Mouse (Mus musculus): ENCODE results near the gene Gbp6.
"Not testable (repeated sequence)": the region's sequence is repeated elsewhere in the genome, so short reads cannot be mapped to it uniquely, and the experiment has no call there.

The Gbp6 gene

DNA sequence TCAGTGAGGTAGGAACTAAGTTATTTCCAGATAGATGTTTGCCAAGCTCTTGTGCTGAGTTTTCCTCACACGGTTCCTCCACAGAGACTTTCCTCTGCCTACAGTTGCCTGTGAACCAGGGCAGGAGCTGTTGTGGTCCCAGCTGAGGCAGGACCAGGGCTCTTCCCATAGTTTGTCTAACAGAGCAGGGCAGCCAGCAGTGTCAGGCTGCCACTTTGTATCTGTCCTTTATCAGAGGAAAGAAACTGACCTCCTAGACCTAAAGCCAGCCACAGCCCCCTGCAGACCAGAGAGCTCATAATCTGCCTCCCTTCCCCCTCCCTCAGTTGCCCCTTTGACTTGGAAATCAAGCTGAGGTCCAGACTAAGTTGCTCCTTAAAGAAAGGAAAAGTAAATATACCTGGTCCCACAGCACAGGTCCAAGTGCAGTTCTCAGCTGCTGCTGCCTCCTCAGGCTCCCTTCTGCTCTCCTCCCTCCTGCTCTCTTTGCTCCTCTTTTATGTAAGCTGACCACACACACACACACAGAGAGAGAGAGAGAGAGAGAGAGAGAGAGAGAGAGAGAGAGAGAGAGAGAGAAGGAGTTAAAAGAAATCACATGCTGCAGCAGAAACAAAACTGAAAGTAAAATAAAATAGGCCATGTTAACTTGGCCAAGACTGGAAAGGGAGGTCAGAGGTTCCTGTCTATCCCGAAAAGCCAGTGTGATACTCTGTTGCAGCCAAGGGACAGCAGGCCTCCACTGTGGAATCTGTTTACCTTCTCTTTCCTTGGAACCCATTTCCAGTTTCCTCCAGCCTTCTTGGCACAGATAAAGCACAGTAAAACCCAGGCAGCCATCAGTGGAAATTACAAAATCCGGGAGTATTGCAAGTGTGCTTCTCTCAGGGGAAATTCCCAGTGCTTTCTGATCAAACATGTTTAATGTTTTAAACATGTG lies at the start of gene Gbp6, which contains the start of gene Gm43302:
Gene Gbp6, minus strand, starts transcription at position 473 of the 940 bp plus-strand sequence.
Gene Gm43302, minus strand, starts transcription at position 470 of the 940 bp plus-strand sequence.
- ChIA-PET CTCF (interaction anchor here in 2 of 4 experiments (0.6 kb wide), 2 partner anchors 53 to 1057 kb away, joined by 3 to 6 read pairs; no protein-coding TSS in a partner anchor), POLR2A (interaction anchor here in 1 of 4 experiments (0.6 kb wide), 1 partner anchor 53 kb away, joined by 3 read pairs; no protein-coding TSS in a partner anchor)

DNA sequence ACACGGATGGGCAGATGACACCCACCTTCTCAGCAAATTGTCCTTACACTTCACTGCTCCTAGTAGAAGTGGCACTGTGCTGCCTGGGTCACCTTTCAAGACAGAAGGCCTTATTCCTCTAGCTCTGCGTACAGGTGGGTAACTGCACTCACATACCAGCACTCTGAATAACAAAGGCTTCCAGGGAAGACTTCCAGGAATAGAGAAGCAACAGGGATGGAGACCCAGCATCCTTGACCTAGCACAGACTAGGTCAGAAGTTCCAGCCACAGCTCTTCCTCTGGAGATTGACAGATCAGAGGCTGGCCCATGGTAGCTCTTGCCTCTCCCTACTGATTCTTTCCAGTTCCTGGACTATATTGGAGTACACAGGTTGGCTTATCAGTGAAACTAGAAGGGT lies 47.8 kb upstream of the Gbp6 start:
- POLR2A ChIA-PET = interaction anchor here in 2 of 4 experiments (0.6 to 1.0 kb wide), 2 partner anchors 21 to 35 kb away, joined by 3 read pairs; no protein-coding TSS in a partner anchor
- CTCF ChIA-PET = no interaction called here

DNA sequence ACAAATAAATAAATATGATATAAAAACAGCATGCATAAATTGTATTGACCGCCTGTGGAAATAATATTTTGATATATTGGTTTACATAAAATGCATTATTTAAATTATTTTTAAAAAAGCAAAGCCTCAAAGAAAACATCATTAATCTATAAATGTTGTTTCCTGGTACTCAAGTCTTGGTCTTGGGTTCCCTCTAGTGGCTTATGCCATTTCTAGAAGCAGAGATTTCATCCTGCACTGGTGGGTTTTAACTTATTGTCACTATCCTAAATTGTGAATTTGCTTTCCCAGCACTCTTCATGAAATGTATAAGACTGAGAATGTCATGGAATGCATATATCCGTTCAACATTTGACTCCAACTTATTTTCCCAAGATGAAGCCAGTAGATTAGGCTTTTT lies 29.0 kb upstream of the Gbp6 start:
- ChIA-PET POLR2A (no interaction called here), CTCF (no interaction called here)

DNA sequence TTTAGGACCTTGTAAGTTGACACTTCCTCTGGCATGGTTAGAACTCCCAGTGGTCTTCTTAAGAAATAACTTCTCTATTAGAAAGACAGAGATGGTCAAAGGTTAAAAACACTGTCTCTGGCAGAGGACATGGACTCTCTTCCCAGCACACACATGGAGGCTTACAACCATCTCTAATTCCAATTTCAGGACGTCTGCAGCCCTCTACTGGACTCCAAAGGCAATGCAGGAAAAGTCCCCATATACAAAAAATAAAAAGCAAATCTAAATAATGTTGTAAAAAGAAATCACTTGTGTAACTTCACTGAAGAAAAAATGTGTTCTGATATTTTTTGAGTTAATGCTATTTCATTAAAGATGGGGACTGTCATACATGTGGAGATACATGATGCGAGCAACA lies 17.4 kb upstream of the Gbp6 start:
- ChIA-PET CTCF (no interaction called here), POLR2A (no interaction called here)

DNA sequence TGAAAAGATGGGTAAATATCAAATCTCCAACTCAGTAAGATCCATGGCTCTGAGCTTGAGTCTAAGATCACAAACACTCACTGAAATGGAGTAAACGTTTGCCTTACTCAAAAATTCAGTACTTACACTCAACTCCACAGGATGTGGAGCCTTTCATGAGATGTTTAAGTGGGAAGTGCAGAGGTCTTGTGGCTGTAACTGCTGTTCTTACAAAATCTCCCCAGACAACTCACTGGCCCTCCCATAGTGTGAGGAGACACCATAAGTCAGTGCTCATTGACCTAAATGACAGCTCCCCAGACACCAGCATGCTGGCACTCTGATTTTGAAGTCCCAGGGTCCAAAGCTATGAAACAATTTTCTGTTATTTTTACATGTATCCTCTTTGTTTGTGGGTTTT lies 15.7 kb upstream of the Gbp6 start:
- POLR2A ChIA-PET = not testable (repeated sequence)
- CTCF ChIA-PET = interaction anchor here in 1 of 4 experiments (0.6 kb wide), 1 partner anchor 195 kb away, joined by 3 read pairs; no protein-coding TSS in a partner anchor

DNA sequence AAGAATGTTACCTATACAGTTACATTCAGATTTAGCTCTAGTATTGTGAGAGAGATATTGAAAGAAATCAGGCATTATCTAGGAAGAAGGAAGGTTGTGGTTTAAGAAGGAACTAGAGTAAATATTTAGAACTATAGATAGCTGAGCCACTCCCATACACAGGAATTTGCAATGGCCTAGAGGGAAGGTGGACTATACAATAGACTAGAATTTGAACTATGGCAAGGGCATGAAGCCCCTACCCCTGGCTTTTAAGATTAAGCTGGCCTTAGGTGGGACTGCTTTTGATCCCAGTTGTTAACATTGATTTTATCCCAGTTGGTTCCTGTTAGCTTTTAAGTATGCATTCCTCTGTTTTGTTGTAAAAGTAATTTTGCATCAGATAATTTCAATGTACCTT lies 13.4 kb upstream of the Gbp6 start:
- POLR2A ChIA-PET = interaction anchor here in 1 of 4 experiments (1.4 kb wide), 1 partner anchor 34 kb away, joined by 3 read pairs; no protein-coding TSS in a partner anchor

DNA sequence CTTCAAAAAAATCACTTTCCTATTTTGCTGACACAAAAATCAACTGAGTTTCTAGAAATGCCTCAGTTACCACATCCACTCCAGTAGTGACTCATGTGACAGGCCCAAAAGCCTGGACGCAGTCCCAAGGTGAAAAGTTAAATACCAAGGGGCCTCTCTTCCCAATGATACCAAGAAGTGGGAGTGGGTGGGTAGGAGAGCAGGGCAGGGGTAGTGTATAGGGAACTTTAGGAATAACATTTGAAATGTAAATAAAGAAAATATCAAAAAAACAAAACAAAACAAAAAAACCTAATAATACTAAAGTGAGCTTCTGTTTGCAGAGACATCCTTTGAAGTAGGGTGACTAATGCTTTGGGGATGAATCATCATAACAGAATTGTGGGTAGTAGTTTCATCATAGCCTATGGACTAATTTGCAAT lies 12.7 kb upstream of the Gbp6 start:
- ChIA-PET POLR2A (interaction anchor here in 1 of 4 experiments (1.4 kb wide), 1 partner anchor 35 kb away, joined by 3 read pairs; no protein-coding TSS in a partner anchor), CTCF (no interaction called here)

More for the DNA sequence above, 13.4 kb upstream of the Gbp6 start:
- CTCF ChIA-PET = not testable (repeated sequence)

DNA sequence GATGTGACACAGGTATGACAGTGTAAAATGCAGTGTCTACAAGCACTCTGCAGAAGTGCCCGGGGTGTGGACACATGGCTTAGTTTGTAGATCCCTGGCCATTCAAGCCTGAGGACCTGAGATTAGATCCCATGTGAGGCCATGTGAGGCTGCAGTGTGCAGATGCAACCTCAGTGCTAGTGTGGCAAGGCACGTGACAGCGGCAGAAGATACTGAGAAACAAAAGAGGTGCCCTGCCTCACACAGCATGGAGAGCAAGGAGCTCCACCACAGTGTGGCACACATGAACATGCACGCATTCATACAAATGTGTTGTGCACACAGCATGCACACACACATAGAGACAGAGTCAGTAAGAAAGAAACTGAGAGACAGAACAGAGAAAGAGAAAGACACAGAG lies 12.2 kb upstream of the Gbp6 start:
- POLR2A ChIA-PET, CTCF ChIA-PET: not testable (repeated sequence)

DNA sequence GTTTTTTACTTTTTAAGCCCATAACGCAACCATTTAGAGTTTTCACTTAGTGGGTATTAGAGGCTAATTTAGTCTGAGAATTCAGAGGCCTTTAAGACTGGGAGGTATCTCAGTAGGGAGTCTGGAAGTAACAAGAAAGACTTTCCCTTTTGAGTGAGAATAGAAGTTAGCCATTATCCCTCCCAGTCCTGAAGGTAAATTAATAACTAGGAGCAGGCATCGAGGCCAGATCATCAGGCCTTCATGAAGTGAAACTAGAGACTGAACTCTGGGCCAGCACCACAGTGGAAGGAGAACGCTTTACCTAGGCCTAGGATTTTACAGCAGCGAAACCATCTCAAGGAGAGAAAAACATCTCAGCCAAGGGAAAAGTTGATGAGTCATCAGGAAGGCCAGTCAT lies 8.5 kb upstream of the Gbp6 start:
- CTCF ChIA-PET = no interaction called here
- POLR2A ChIA-PET = no interaction called here

DNA sequence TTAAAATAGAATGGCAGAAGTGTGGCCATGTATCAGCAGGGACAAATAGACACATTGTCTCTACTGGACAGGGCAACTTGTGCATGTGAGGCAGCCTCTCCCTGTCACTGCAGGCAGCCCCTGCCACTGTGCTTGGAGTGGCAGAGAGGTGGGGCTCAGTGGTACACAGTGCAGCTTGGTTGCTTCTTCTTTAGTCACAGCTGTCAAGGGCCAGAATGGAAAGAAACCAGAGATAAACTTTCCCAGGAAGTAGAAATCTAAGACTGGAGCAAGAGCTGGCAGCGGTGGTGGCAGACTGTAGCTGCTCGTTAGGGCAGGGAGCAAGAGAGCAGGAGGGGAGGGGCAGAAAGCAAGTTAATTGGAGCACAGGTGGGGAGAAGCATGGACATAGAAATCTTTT lies 8.0 kb upstream of the Gbp6 start:
- ChIA-PET POLR2A (no interaction called here), CTCF (no interaction called here)

DNA sequence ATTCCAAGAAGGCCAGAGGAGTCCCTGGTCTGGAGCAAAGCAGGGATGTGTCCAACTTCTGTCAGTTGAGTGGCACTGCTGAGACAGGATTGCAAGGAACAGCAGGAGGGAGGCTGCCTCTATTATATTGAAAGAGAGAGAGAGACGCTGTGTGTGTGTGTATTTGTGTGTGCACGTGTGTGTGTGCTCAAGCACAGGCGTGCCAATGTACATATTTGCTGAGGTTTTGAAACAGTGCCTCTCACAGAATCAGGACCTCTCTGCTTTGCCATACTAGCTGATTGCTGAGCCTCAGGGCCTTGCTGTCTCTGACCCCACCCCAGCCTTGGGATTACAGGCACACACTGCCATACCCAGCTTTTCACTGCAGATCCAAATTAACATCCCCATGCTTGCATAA lies 2.2 kb upstream of the Gbp6 start:
- ChIA-PET CTCF (no interaction called here), POLR2A (no interaction called here)

DNA sequence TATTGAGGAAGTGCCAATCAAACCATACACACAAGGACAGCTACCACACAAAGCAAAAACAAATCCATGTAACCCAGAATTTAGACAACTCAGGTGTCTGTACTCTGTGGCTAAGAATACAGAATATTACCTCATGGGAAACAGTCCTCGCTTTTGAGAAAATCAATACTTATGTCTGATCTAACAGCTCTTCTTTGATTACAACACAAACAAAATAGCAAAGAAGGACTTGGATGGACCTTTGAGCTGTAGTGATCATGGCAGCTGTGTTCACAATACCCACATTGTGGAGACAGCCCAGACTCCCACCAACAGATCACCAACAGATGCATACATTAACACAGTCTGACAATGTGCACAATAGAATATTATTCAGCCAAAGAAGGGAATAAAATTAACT lies 1.0 kb downstream of the Gbp6 start:
- ChIA-PET POLR2A (no interaction called here), CTCF (no interaction called here)

DNA sequence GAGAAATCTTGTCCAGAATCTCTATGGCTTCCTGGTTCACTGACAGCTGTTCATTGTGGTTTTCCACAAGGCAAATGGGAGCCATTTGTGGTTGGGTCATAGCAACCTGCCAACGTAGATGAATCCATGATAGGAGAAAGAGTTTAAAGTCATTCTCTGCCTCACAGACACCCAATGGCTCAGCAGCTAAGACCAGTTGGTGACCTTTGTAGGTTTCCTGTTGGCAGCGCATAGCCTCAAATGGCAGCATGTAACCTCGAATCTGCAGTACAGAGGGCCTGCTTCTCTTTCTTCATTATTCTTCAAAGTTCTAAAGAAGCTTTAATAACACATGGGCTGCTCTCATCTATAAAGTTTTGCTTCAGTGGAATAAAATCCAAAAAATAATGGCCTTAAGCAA lies 2.6 kb downstream of the Gbp6 start:
- CTCF ChIA-PET, POLR2A ChIA-PET: not testable (repeated sequence)

DNA sequence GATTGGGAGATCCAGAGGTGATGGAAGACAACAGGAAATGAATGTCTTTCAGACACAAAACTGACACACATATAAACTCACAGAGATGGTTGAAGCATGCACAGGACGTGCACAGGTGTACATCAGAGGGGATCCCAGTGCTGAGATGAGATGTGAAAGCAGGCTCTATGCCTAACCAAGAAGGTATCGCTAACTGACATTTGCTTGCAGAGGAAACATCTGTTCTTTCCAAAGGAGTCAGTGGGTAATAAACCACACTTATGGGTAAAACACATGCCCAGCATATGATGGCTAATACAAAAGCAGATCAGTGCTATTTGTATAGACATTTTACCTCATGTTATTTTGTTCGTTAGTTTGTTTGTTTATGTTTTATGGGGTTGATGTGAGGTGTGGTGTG lies 32.8 kb downstream of the Gbp6 start:
- CTCF ChIA-PET, POLR2A ChIA-PET: not testable (repeated sequence)

DNA sequence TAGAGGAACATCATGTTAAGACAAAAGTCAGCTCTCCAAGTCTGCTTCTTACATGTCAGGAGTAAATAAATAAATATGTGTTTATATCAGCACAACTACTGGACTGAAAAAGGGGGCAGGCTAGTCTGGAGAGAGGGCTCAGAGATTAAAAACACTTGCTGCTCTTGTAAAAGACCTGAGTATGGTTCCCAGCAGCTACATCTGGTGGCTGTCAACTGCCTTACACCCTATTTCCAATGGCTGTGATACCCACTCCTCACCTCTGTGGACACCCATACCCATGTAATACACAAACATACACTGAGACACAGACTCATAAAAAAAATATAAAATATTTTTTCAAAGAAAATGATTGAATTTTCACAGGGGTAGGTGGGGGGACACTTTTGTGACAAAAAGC lies 41.0 kb downstream of the Gbp6 start:
- CTCF ChIA-PET = no interaction called here
- POLR2A ChIA-PET = interaction anchor here in 1 of 4 experiments (0.5 kb wide), 2 partner anchors 447 to 1191 kb away, joined by 3 read pairs; no protein-coding TSS in a partner anchor

DNA sequence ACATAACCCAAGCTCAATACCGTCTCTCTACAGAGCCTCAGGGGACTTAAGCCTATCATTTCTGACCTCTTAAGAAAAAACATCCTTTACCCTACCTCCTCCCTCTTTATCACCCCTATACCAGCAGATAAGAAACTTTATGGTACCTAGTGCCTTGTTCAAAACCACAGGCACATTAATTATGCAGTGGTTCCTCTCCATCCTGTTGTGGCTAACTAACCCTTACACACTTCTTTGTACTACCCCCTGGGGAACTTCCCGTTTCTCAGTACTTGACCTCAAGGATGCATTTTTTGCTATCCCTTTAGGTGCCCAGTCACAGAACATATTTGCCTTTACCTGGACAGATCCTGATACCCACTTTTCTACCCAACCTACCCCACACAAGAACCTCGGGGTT lies 48.8 kb downstream of the Gbp6 start:
- CTCF ChIA-PET, POLR2A ChIA-PET: not testable (repeated sequence)

DNA sequence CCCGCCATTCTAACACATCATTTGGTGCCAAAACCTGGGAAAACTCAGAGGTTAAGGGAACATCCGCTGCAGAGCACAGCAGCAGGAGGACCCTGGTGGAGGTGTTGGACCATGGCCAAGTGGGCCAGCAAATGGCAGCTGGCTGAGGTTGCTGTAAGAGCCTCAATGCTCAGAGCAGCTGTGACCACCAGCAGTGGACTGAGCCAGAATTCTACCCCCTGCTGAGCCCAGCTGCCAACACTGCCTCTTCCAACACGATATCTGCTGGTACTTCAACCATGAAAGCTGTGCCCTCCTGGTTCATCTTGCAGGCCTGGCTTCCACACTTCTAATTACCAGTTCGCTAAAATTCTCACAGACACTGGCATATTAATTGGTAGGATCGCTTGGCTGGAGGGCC lies 52.5 kb downstream of the Gbp6 start:
- CTCF ChIA-PET, POLR2A ChIA-PET: not testable (repeated sequence)

DNA sequence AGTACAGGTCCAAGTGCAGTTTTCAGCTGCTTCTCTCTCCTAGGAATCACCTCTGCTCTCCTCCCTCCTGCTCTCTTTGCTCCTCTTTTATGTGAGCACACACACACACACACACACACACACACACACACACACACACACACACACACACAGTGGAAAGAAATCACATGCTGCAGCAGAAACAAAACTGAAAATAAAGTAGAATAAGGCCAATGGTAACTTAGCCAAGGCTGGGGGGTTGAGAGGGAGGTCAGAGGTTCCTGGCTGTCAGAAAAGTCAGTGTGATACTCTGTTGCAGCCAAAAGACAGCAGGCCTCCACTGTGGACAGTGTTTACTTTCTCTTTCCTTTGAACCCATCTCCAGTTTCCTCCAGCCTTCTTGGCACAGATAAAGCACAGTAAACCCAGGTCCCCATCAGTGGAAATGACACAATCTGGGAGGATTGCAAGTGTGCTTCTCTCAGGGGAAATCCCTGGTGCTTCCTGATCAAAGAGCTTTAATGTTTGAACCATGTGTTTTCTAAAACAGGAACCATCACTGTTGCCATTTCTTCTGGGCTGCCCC lies 53.9 kb downstream of the Gbp6 start, which contains the start of gene Gbp10:
Gene Gbp10, minus strand, starts transcription at position 51 of the 565 bp plus-strand sequence.
- CTCF ChIA-PET = not testable (repeated sequence)
- POLR2A ChIA-PET = interaction anchor here in 1 of 4 experiments (1.0 kb wide), 1 partner anchor 41 kb away, joined by 3 read pairs; no protein-coding TSS in a partner anchor

DNA sequence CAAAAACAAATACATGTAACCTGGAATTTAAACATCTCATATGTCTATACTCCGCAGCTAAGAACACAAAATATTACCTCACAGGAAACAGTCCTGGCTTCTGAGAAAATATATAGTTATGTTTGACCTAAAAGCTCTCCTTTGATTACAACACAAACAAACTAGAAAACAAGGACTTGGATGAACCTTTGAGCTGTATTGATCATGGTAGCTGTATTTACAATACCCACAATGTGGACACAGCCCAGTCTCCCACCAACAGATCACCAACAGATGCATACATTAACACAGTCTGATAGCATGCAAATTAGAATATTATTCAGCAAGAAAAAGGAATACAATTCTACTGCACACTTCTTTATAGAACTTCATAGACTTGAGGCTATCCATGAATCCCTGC lies 55.1 kb downstream of the Gbp6 start:
- CTCF ChIA-PET, POLR2A ChIA-PET: not testable (repeated sequence)

DNA sequence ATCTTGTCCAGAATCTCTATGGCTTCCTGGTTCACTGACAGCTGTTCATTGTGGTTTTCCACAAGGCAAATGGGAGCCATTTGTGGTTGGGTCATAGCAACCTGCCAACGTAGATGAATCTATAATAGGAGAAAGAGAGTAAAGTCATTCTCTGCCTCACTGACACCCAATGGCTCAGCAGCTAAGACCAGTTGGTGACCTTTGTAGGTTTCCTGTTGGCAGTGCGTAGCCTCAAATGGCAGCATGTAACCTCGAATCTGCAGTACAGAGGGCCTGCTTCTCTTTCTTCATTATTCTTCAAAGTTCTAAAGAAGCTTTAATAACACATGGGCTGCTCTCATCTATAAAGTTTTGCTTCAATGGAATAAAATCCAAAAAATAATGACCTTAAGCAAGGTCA lies 57.5 kb downstream of the Gbp6 start:
- CTCF ChIA-PET, POLR2A ChIA-PET: not testable (repeated sequence)

Data from embryonic stem cell, embryonic (primary cell).